Mouse (Mus musculus) heart, embryonic 14.5 days (tissue): ENCODE data around the gene Gmds. TPM values are rescaled to one million over a fixed set of nuclear protein-coding genes. Genes with fewer than 3 reads are reported as not detected.
A peak's percentile ranks its signal among the peaks of the same experiment; 100 is the strongest.

Source experiments
- ATAC-seq: fragments of 200-750 bp; cut with Nextera tagmentation; 2 replicates; pipeline ENCODE4 v1.8.0; 2017; ENCODE audit warnings: low read depth, moderate TSS enrichment; ENCODE audit not compliant: insufficient number of reproducible peaks, insufficient read depth, low FRiP score
- H3K27ac ChIP-seq, 2 experiments: fragments of 200-500 bp in 1 of 2; fragments of 300-500 bp in 1 of 2; sonication (generic) in 1 of 2; replicated peaks in 1 of 2; 2 replicates each; pipeline ENCODE4 v1.5.1; 2012 to 2014; ENCODE audit warnings: low read depth in 2 of 2, low read length in 2 of 2, control low read depth in 1 of 2, mild to moderate bottlenecking in 1 of 2, mixed read lengths in 1 of 2; ENCODE audit not compliant: control insufficient read depth in 1 of 2, insufficient read depth in 1 of 2
- H3K27me3 ChIP-seq: fragments of 300-500 bp; sonication (generic); 2 replicates; pipeline ENCODE4 v1.6.1; 2014; ENCODE audit warnings: mild to moderate bottlenecking, low read length, control low read depth; ENCODE audit not compliant: control insufficient read depth, insufficient read depth
- H3K36me3 ChIP-seq: fragments of 300-500 bp; sonication (generic); 2 replicates; pipeline ENCODE4 v1.6.1; 2014; ENCODE audit warnings: mild to moderate bottlenecking, control low read depth, low read length, mixed read lengths; ENCODE audit not compliant: control insufficient read depth, insufficient read depth
- H3K4me1 ChIP-seq, 2 experiments: fragments of 200-500 bp in 1 of 2; fragments of 300-500 bp in 1 of 2; sonication (generic) in 1 of 2; 2 replicates each; pipeline ENCODE4 v1.6.1; 2012 to 2014; ENCODE audit warnings: low read length in 2 of 2, control low read depth in 1 of 2, mixed read lengths in 1 of 2; ENCODE audit not compliant: control insufficient read depth in 2 of 2, insufficient read depth in 2 of 2
- H3K4me2 ChIP-seq: fragments of 300-500 bp; sonication (generic); 2 replicates; pipeline ENCODE4 v1.6.1; 2014; ENCODE audit warnings: mild to moderate bottlenecking, low read length
- H3K4me3 ChIP-seq, 2 experiments: fragments of 200-500 bp in 1 of 2; fragments of 300-500 bp in 1 of 2; sonication (generic) in 1 of 2; 2 replicates each; pipeline ENCODE4 v1.5.1; 2012 to 2014; ENCODE audit warnings: low read length in 2 of 2, mild to moderate bottlenecking in 2 of 2, control low read depth in 1 of 2, low read depth in 1 of 2, moderate library complexity in 1 of 2; ENCODE audit not compliant: control insufficient read depth in 1 of 2, insufficient read depth in 1 of 2
- H3K9ac ChIP-seq: fragments of 300-500 bp; sonication (generic); 2 replicates; pipeline ENCODE4 v1.6.1; 2014; ENCODE audit warnings: mild to moderate bottlenecking, low read length
- H3K9me3 ChIP-seq: fragments of 300-500 bp; sonication (generic); 2 replicates; pipeline ENCODE4 v1.6.1; 2016; ENCODE audit warnings: low read length, control low read depth; ENCODE audit not compliant: control insufficient read depth
- WGBS: fragments of 180-500 bp; shearing (Covaris S2); extraction: QIAGEN DNeasy Blood & Tissue Kit; methylation state at CpG from one replicate; pipeline ENCODE4 v1.1.7; 2014; 5-methylcytosine and 5-hydroxymethylcytosine counted together
- polyA plus RNA-seq: library from polyadenylated mRNA; unstranded; fragments of >200 nt; fragmentation: Nextera tagmentation; extraction: Ambion mirVana; gene quantifications from 2 replicates; pipeline ENCODE4 v1.2.1, GENCODE M21; 2014

The Gmds gene
- polyA plus RNA-seq, 1 experiment from 2014 or later = 28.7 TPM

GRCm38 (mm10) chr13:31981198-31981597, 357.3 kb downstream of the Gmds start:
- H3K4me2 ChIP-seq = no peak overlapping the region
- no peaks in the 10 kb centered on the region for H3K27me3 ChIP-seq
- no peak overlapping the region for H3K9ac ChIP-seq
- no peak overlapping the region for H3K4me3 ChIP-seq
- no peaks in the 10 kb centered on the region for H3K9me3 ChIP-seq
- ATAC-seq = no peak
- H3K27ac ChIP-seq = no peak overlapping the region
- H3K36me3 ChIP-seq = no peaks in the 10 kb centered on the region
- WGBS = 91% methylated on average over 1 of the region's 1 CpGs
- no peaks in the 10 kb centered on the region for H3K4me1 ChIP-seq

- H3K36me3 ChIP-seq = no peaks in the 10 kb centered on the region
- H3K4me2 ChIP-seq = no peak overlapping the region
- WGBS = 90% methylated on average over 7 of the region's 7 CpGs
- no peaks in the 10 kb centered on the region for H3K4me1 ChIP-seq
- no peak for ATAC-seq
- no peaks in the 10 kb centered on the region for H3K9me3 ChIP-seq
- H3K9ac ChIP-seq = no peak overlapping the region
- no peak overlapping the region for H3K4me3 ChIP-seq
- H3K27ac ChIP-seq = no peak overlapping the region
- H3K27me3 ChIP-seq = no peaks in the 10 kb centered on the region
Observed at GRCm38 (mm10) chr13:31978126-31978525, 360.4 kb downstream of the Gmds start.

GRCm38 (mm10) chr13:31974751-31975479, 363.6 kb downstream of the Gmds start:
- no peak overlapping the region for H3K4me3 ChIP-seq
- H3K27ac ChIP-seq = peak overlapping the region; percentile 49 to 53; a peak in 2 of 4 replicates
- WGBS = 41% methylated on average over 3 of the region's 3 CpGs
- peaks cover 0 to 2% of the 10 kb centered on the region in 2 experiments; a peak in 1 of 4 replicates for H3K4me1 ChIP-seq
- no peaks in the 10 kb centered on the region for H3K9me3 ChIP-seq
- no peaks in the 10 kb centered on the region for H3K36me3 ChIP-seq
- H3K4me2 ChIP-seq = no peak overlapping the region
- no peaks in the 10 kb centered on the region for H3K27me3 ChIP-seq
- ATAC-seq = no peak
- no peak overlapping the region for H3K9ac ChIP-seq

DNA sequence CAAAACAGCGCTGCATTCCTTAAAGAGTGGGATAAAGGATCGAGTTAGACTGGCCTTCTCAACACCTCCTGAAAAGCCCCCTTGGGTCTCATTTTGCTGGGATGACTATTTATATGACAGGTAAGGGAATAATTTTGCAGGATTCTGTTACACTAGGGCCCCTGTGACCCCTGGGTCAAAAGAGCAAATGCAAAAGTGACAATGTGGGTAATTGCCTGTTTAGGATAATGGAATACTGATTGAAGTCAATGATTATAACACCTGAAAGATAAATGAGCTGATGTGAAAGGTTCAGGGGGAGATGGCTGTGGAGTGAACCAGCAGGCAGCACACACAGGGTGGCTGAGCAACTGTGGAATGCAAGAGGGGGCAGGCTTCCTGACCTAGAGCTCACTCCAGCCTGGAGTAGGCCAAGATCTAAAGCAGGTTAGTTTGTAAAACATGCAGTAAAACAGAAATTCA, 367.5 kb downstream of the Gmds start:
- 69% methylated on average over 2 of the region's 2 CpGs for WGBS
- no peak for ATAC-seq
- H3K27ac ChIP-seq = no peak overlapping the region
- H3K9me3 ChIP-seq = no peaks in the 10 kb centered on the region
- H3K36me3 ChIP-seq = no peaks in the 10 kb centered on the region
- no peaks in the 10 kb centered on the region for H3K27me3 ChIP-seq
- peaks cover 0 to 2% of the 10 kb centered on the region in 2 experiments; a peak in 1 of 4 replicates for H3K4me1 ChIP-seq
- H3K4me2 ChIP-seq = no peak overlapping the region
- H3K4me3 ChIP-seq = no peak overlapping the region
- no peak overlapping the region for H3K9ac ChIP-seq

GRCm38 (mm10) chr13:31968272-31968671, 370.3 kb downstream of the Gmds start:
- no peak for ATAC-seq
- H3K4me1 ChIP-seq = peaks cover 0 to 2% of the 10 kb centered on the region in 2 experiments; a peak in 1 of 4 replicates
- WGBS = 79% methylated on average over 2 of the region's 2 CpGs
- no peaks in the 10 kb centered on the region for H3K27me3 ChIP-seq
- no peak overlapping the region for H3K9ac ChIP-seq
- no peaks in the 10 kb centered on the region for H3K9me3 ChIP-seq
- H3K4me2 ChIP-seq = no peak overlapping the region
- H3K4me3 ChIP-seq = no peak overlapping the region
- H3K27ac ChIP-seq = no peak overlapping the region
- H3K36me3 ChIP-seq = no peaks in the 10 kb centered on the region

DNA sequence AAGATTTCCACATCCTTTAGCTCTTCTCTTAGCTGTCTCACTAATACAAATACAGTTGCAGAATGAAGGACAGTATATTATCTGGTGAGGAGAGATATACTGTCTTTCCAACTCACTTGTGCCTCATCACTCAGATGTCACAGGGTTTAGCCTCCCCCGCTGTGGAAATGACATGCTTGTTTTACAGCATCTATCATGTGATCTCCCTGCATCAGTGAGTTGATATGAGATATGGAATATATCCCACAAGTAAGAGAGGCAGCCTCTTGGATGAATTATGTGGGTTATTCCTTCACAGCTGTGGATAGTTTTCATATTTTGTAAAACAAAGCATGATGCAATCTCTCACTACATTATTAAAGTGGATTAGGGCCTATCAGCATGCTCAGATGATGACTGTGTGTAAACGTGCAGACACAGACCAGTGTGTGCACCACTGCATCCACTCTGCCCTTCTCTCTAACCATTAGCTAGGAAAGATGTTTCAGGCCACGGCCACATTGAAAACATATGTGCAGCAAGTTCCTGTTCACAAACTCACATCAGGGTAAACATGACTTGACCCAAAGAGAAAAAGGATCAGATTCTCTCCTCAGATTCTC, 371.5 kb downstream of the Gmds start:
- Histone ChIP-seq H3K36me3 (no peaks in the 10 kb centered on the region), H3K9me3 (no peaks in the 10 kb centered on the region), H3K9ac (no peak overlapping the region), H3K4me2 (no peak overlapping the region), H3K4me3 (no peak overlapping the region), H3K27ac (no peak overlapping the region), H3K4me1 (peaks cover 0 to 2% of the 10 kb centered on the region in 2 experiments; a peak in 1 of 4 replicates), H3K27me3 (no peaks in the 10 kb centered on the region)
- no peak for ATAC-seq
- WGBS = 64% methylated on average over 3 of the region's 3 CpGs

DNA sequence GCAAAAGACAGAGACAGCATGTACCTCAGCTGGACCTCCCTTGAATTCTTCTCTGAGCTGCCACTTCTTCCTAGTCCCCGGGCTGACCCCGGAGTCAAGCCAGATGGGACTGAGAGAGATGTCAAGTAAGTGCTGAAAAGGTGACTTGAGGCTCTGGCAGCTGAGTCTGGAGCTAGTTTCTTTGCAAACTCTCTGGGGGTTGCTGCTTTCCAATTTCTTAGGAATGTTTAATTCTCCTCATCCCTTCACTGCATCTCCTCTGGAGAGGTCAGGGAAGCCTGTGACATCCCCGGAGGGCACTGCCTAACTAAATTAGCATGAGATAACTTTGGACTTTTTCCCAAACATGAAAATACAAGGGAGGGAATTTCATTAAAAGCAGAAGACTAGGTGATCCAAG, 378.0 kb downstream of the Gmds start:
- Histone ChIP-seq H3K36me3 (no peaks in the 10 kb centered on the region), H3K9me3 (no peaks in the 10 kb centered on the region), H3K27ac (no peak overlapping the region), H3K4me1 (peaks cover 13 to 30% of the 10 kb centered on the region in 2 experiments), H3K27me3 (no peaks in the 10 kb centered on the region), H3K9ac (no peak overlapping the region; the same call in 1 of the 2 replicates), H3K4me3 (no peak overlapping the region), H3K4me2 (no peak overlapping the region)
- WGBS = 12% methylated on average over 3 of the region's 3 CpGs
- ATAC-seq = no peak
